Mouse (Mus musculus) limb, embryonic 11.5 days (tissue): ENCODE measurements around the gene Slc1a5. TPM values are rescaled to one million over a fixed set of nuclear protein-coding genes. Genes with fewer than 3 reads are reported as not detected.
A peak's percentile ranks its signal among the peaks of the same experiment; 100 is the strongest.

Experiments
- ATAC-seq: fragments of 200-750 bp; cut with Nextera tagmentation; 2 replicates; pipeline ENCODE4 v1.8.0; 2017; ENCODE audit warnings: low read depth; ENCODE audit not compliant: insufficient number of reproducible peaks, low FRiP score, low TSS enrichment
- DNase-seq: peaks from one replicate; pipeline ENCODE4 v3.0.0-alpha.2; 2015; ENCODE audit warnings: low spot score
- H3K27ac ChIP-seq: fragments of 300-500 bp; sonication (generic); replicated peaks from 2 replicates; pipeline ENCODE4 v1.5.1; 2014; ENCODE audit warnings: low read depth, mild to moderate bottlenecking, low read length
- H3K27me3 ChIP-seq: fragments of 300-500 bp; sonication (generic); 2 replicates; pipeline ENCODE4 v1.6.1; 2014; ENCODE audit warnings: mild to moderate bottlenecking, low read length, mixed read lengths; ENCODE audit not compliant: control insufficient read depth, insufficient read depth
- H3K36me3 ChIP-seq: fragments of 300-500 bp; sonication (generic); 2 replicates; pipeline ENCODE4 v1.6.1; 2014; ENCODE audit warnings: mild to moderate bottlenecking, low read length, moderate library complexity, mixed read lengths; ENCODE audit not compliant: control insufficient read depth, insufficient read depth
- H3K4me1 ChIP-seq: fragments of 300-500 bp; sonication (generic); 2 replicates; pipeline ENCODE4 v1.6.1; 2014; ENCODE audit warnings: low read length, mixed read lengths; ENCODE audit not compliant: control insufficient read depth, insufficient read depth
- H3K4me2 ChIP-seq: fragments of 300-500 bp; sonication (generic); 2 replicates; pipeline ENCODE4 v1.6.1; 2014; ENCODE audit warnings: low read depth, mild to moderate bottlenecking, moderate library complexity; ENCODE audit not compliant: severe bottlenecking
- H3K4me3 ChIP-seq: fragments of 300-500 bp; sonication (generic); 2 replicates; pipeline ENCODE4 v1.5.1; 2014; ENCODE audit warnings: low read depth, low read length
- H3K9ac ChIP-seq: fragments of 300-500 bp; sonication (generic); 2 replicates; pipeline ENCODE4 v1.6.1; 2014; ENCODE audit warnings: mild to moderate bottlenecking, low read length
- H3K9me3 ChIP-seq: fragments of 300-500 bp; sonication (generic); 2 replicates; pipeline ENCODE4 v1.6.1; 2016; ENCODE audit warnings: low read length; ENCODE audit not compliant: control insufficient read depth
- WGBS: fragments of 180-500 bp; shearing (Covaris S2); extraction: QIAGEN DNeasy Blood & Tissue Kit; methylation state at CpG from one replicate; pipeline ENCODE4 v1.1.7; 2014; 5-methylcytosine and 5-hydroxymethylcytosine counted together
- polyA plus RNA-seq: library from polyadenylated mRNA; unstranded; fragments of >200 nt; fragmentation: Nextera tagmentation; extraction: Ambion mirVana; gene quantifications from 2 replicates; pipeline ENCODE4 v1.2.1, GENCODE M21; 2014

The Slc1a5 gene
- polyA plus RNA-seq, 1 experiment from 2014 or later = 28.5 TPM

- no peaks in the 10 kb centered on the region for H3K36me3 ChIP-seq
- 28% methylated on average over 5 of the region's 5 CpGs for WGBS
- H3K4me1 ChIP-seq = no peaks in the 10 kb centered on the region
- H3K9me3 ChIP-seq = 0 out of 2 replicates have a peak, but pooled peaks cover 5% of the 10 kb centered on the region
- no peak overlapping the region for H3K4me2 ChIP-seq
- H3K4me3 ChIP-seq = no peak overlapping the region
- no peak for ATAC-seq
- no peak overlapping the region for H3K27ac ChIP-seq
- no peak overlapping the region for H3K9ac ChIP-seq
- no peak for DNase-seq
- H3K27me3 ChIP-seq = no peaks in the 10 kb centered on the region
Observed at GRCm38 (mm10) chr7:16775888-16776287, 5.3 kb upstream of the Slc1a5 start.

GRCm38 (mm10) chr7:16780076-16780475 lies 1.1 kb upstream of the Slc1a5 start:
- DNase-seq = no peak
- Histone ChIP-seq H3K4me1 (peaks cover 22% of the 10 kb centered on the region), H3K27ac (no peak overlapping the region), H3K36me3 (no peaks in the 10 kb centered on the region), H3K9ac (no peak overlapping the region), H3K4me3 (no peak overlapping the region), H3K9me3 (0 out of 2 replicates have a peak, but pooled peaks cover 5% of the 10 kb centered on the region), H3K27me3 (no peaks in the 10 kb centered on the region), H3K4me2 (no peak overlapping the region)
- 79% methylated on average over 5 of the region's 5 CpGs for WGBS
- ATAC-seq = no peak

GRCm38 (mm10) chr7:16781555-16781815 lies 345 bp downstream of the Slc1a5 start:
- Histone ChIP-seq H3K27me3 (no peaks in the 10 kb centered on the region), H3K9ac (peak overlapping the region; percentile 76), H3K9me3 (0 out of 2 replicates have a peak, but pooled peaks cover 3% of the 10 kb centered on the region), H3K4me3 (peak overlapping the region; percentile 77), H3K4me1 (peaks cover 22% of the 10 kb centered on the region), H3K27ac (0 out of 2 replicates have a peak overlapping the region, but pooled peaks have one; percentile 36), H3K36me3 (no peaks in the 10 kb centered on the region), H3K4me2 (peak overlapping the region; percentile 99)
- no peak for DNase-seq
- under 1% methylated on average over 10 of the region's 10 CpGs for WGBS
- no peak for ATAC-seq

- WGBS = under 1% methylated on average over 60 of the region's 60 CpGs
- Histone ChIP-seq H3K36me3 (no peaks in the 10 kb centered on the region), H3K4me2 (peak overlapping the region; percentile 99), H3K9me3 (0 out of 2 replicates have a peak, but pooled peaks cover 3% of the 10 kb centered on the region), H3K9ac (peak overlapping the region; percentile 76), H3K27ac (no peak overlapping the region), H3K4me1 (peaks cover 22% of the 10 kb centered on the region), H3K27me3 (no peaks in the 10 kb centered on the region), H3K4me3 (peak overlapping the region; percentile 77)
- ATAC-seq (0 out of 2 replicates have a peak, but pooled peaks have one; percentile 14), DNase-seq (peak; percentile 57)
Observed at GRCm38 (mm10) chr7:16781816-16782554, 845 bp downstream of the Slc1a5 start.

- peaks cover 22% of the 10 kb centered on the region for H3K4me1 ChIP-seq
- H3K4me3 ChIP-seq = peak overlapping the region; percentile 77
- WGBS = 2% methylated on average over 11 of the region's 11 CpGs
- H3K27ac ChIP-seq = no peak overlapping the region
- H3K9me3 ChIP-seq = no peaks in the 10 kb centered on the region
- DNase-seq = no peak
- peak overlapping the region; percentile 99 for H3K4me2 ChIP-seq
- H3K27me3 ChIP-seq = no peaks in the 10 kb centered on the region
- H3K9ac ChIP-seq = peak overlapping the region; percentile 76
- ATAC-seq = no peak
- no peaks in the 10 kb centered on the region for H3K36me3 ChIP-seq
Observed at GRCm38 (mm10) chr7:16782555-16783125, 1.5 kb downstream of the Slc1a5 start.

GRCm38 (mm10) chr7:16783224-16783688 lies 2.1 kb downstream of the Slc1a5 start:
- H3K27ac ChIP-seq = no peak overlapping the region
- no peak for DNase-seq
- 16% methylated on average over 10 of the region's 10 CpGs for WGBS

GRCm38 (mm10) chr7:16783758-16784415 lies 2.7 kb downstream of the Slc1a5 start:
- H3K27me3 ChIP-seq = no peaks in the 10 kb centered on the region
- peak overlapping the region; percentile 99 for H3K4me2 ChIP-seq
- H3K27ac ChIP-seq = no peak overlapping the region
- H3K9ac ChIP-seq = peak overlapping the region; percentile 51
- DNase-seq = peak; percentile 25
- WGBS = 44% methylated on average over 17 of the region's 17 CpGs
- 0 out of 2 replicates have a peak, but pooled peaks cover 1% of the 10 kb centered on the region for H3K36me3 ChIP-seq
- H3K9me3 ChIP-seq = no peaks in the 10 kb centered on the region
- peaks cover 22% of the 10 kb centered on the region for H3K4me1 ChIP-seq
- peak overlapping the region; percentile 77 for H3K4me3 ChIP-seq
- ATAC-seq = no peak

More at GRCm38 (mm10) chr7:16783224-16783688, 2.1 kb downstream of the Slc1a5 start:
- H3K9ac ChIP-seq = peak overlapping the region; percentile 51
- H3K4me1 ChIP-seq = peaks cover 22% of the 10 kb centered on the region
- peak overlapping the region; percentile 99 for H3K4me2 ChIP-seq
- ATAC-seq = no peak
- peak overlapping the region; percentile 77 for H3K4me3 ChIP-seq
- H3K27me3 ChIP-seq = no peaks in the 10 kb centered on the region
- H3K36me3 ChIP-seq = no peaks in the 10 kb centered on the region
- no peaks in the 10 kb centered on the region for H3K9me3 ChIP-seq

GRCm38 (mm10) chr7:16784498-16784976 lies 3.4 kb downstream of the Slc1a5 start:
- Histone ChIP-seq H3K27ac (no peak overlapping the region), H3K27me3 (no peaks in the 10 kb centered on the region), H3K4me1 (peaks cover 22% of the 10 kb centered on the region), H3K9ac (no peak overlapping the region; the same call in 1 of the 2 replicates), H3K4me3 (no peak overlapping the region), H3K4me2 (peak overlapping the region; percentile 99; the same call in 1 of the 2 replicates), H3K9me3 (no peaks in the 10 kb centered on the region), H3K36me3 (0 out of 2 replicates have a peak, but pooled peaks cover 3% of the 10 kb centered on the region)
- no peak for ATAC-seq
- DNase-seq = no peak
- 74% methylated on average over 10 of the region's 10 CpGs for WGBS
